Mouse (Mus musculus): ENCODE results near the gene Tnrc6b. TPM values are rescaled to one million over a fixed set of nuclear protein-coding genes. Genes with fewer than 3 reads are reported as not detected.

The Tnrc6b gene
- polyA plus RNA-seq, 1 experiment from 2014 or later = 16.3 TPM

DNA sequence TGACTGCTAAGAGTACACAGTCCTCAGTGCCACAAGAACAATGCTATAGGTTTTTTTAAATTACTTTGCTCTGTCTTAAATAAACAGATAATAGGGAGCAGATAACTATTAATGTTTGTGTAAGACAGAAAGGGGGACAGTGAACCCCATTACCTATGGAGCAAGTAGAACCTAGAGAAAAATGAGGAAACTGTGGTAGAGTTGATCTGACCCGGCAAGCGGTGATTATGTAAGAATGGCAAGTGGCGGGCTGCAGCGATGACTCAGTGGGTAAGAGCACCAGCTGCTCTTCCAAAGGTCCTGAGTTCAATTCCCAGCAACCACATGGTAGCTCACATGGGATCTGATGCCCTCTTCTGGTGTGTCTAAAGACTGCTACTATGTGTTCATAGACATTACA lies 101.7 kb downstream of the Tnrc6b start:
- ATAC-seq (replicated peaks; ENCODE audit: low FRiP score, low TSS enrichment, low read depth) (no peak), DNase-seq (ENCODE audit: low spot score) (no peak)
- Histone ChIP-seq H3K4me1 (replicated peaks; ENCODE audit: control insufficient read depth, insufficient read depth, low read length) (peaks cover 4% of the 10 kb centered on the region; the same call in 1 of the 2 replicates), H3K9ac (ENCODE audit: low read length) (no peak overlapping the region), H3K9me3 (ENCODE audit: control insufficient read depth, low read length) (peaks cover 4% of the 10 kb centered on the region; the same call in 1 of the 2 replicates), H3K4me2 (ENCODE audit: low read length) (no peak overlapping the region), H3K27ac (ENCODE audit: low read depth) (no peak overlapping the region), H3K27me3 (replicated peaks; ENCODE audit: control insufficient read depth, insufficient read depth, low read length) (no peaks in the 10 kb centered on the region), H3K4me3 (ENCODE audit: low read depth, low read length) (no peak overlapping the region), H3K36me3 (ENCODE audit: control insufficient read depth, insufficient read depth, low read length) (no peaks in the 10 kb centered on the region)
- 88% methylated on average over 4 of the region's 4 CpGs for WGBS

DNA sequence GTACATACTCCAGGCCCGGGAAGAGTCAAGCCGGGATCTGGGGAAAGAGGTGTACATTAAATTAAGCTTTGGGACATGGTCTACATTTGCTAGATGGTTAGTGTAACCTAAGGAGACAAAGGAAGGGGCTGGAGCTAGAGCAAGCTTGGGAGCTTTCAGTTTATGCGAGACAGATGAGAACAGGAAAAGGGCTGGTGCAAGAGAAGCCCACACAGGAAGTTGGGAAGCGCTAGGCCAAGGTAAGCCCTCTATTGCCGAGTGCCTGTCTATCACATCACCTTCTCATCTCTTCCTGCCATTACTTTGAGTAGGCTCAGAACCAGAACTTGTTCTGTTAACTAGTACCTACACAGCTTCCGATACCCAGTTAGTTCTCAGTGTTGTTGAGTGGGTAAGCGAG lies 103.7 kb downstream of the Tnrc6b start:
- DNase-seq (ENCODE audit: low spot score) = no peak
- 67% methylated on average over 7 of the region's 7 CpGs for WGBS

GRCm38 (mm10) chr15:80822276-80822675 lies 111.2 kb downstream of the Tnrc6b start:
- no peak overlapping the region for H3K4me3 ChIP-seq (ENCODE audit: low read depth, low read length)
- H3K36me3 ChIP-seq (ENCODE audit: control insufficient read depth, insufficient read depth, low read length) = peaks cover 8% of the 10 kb centered on the region
- H3K4me2 ChIP-seq (ENCODE audit: low read length) = no peak overlapping the region
- H3K4me1 ChIP-seq (replicated peaks; ENCODE audit: control insufficient read depth, insufficient read depth, low read length) = no peaks in the 10 kb centered on the region
- H3K27me3 ChIP-seq (replicated peaks; ENCODE audit: control insufficient read depth, insufficient read depth, low read length) = no peaks in the 10 kb centered on the region
- DNase-seq (ENCODE audit: low spot score) (no peak), ATAC-seq (replicated peaks; ENCODE audit: low FRiP score, low TSS enrichment, low read depth) (no peak)
- no peak overlapping the region for H3K9ac ChIP-seq (ENCODE audit: low read length)
- no peak overlapping the region for H3K27ac ChIP-seq (ENCODE audit: low read depth)
- no peaks in the 10 kb centered on the region for H3K9me3 ChIP-seq (ENCODE audit: control insufficient read depth, low read length)
- WGBS = 25% methylated on average over 1 of the region's 1 CpGs

More for the DNA sequence above, 103.7 kb downstream of the Tnrc6b start:
- peaks cover 4% of the 10 kb centered on the region; the same call in 1 of the 2 replicates for H3K9me3 ChIP-seq (ENCODE audit: control insufficient read depth, low read length)
- H3K4me3 ChIP-seq (ENCODE audit: low read depth, low read length) = no peak overlapping the region
- no peak overlapping the region for H3K4me2 ChIP-seq (ENCODE audit: low read length)
- H3K9ac ChIP-seq (ENCODE audit: low read length) = no peak overlapping the region
- no peak for ATAC-seq (replicated peaks; ENCODE audit: low FRiP score, low TSS enrichment, low read depth)
- peaks cover 4% of the 10 kb centered on the region; the same call in 1 of the 2 replicates for H3K4me1 ChIP-seq (replicated peaks; ENCODE audit: control insufficient read depth, insufficient read depth, low read length)
- no peak overlapping the region for H3K27ac ChIP-seq (ENCODE audit: low read depth)
- H3K27me3 ChIP-seq (replicated peaks; ENCODE audit: control insufficient read depth, insufficient read depth, low read length) = no peaks in the 10 kb centered on the region
- H3K36me3 ChIP-seq (ENCODE audit: control insufficient read depth, insufficient read depth, low read length) = no peaks in the 10 kb centered on the region; the same call in 1 of the 2 replicates

GRCm38 (mm10) chr15:80831170-80831569 lies 120.1 kb downstream of the Tnrc6b start:
- H3K4me3 ChIP-seq (ENCODE audit: low read depth, low read length) = no peak overlapping the region
- WGBS = 62% methylated on average over 3 of the region's 3 CpGs
- H3K9me3 ChIP-seq (ENCODE audit: control insufficient read depth, low read length) = no peaks in the 10 kb centered on the region
- no peaks in the 10 kb centered on the region for H3K27me3 ChIP-seq (replicated peaks; ENCODE audit: control insufficient read depth, insufficient read depth, low read length)
- ATAC-seq (replicated peaks; ENCODE audit: low FRiP score, low TSS enrichment, low read depth) (no peak), DNase-seq (ENCODE audit: low spot score) (no peak)
- H3K4me2 ChIP-seq (ENCODE audit: low read length) = no peak overlapping the region
- H3K4me1 ChIP-seq (replicated peaks; ENCODE audit: control insufficient read depth, insufficient read depth, low read length) = no peaks in the 10 kb centered on the region; the same call in 1 of the 2 replicates
- no peaks in the 10 kb centered on the region for H3K36me3 ChIP-seq (ENCODE audit: control insufficient read depth, insufficient read depth, low read length)
- no peak overlapping the region for H3K27ac ChIP-seq (ENCODE audit: low read depth)
- no peak overlapping the region for H3K9ac ChIP-seq (ENCODE audit: low read length)

DNA sequence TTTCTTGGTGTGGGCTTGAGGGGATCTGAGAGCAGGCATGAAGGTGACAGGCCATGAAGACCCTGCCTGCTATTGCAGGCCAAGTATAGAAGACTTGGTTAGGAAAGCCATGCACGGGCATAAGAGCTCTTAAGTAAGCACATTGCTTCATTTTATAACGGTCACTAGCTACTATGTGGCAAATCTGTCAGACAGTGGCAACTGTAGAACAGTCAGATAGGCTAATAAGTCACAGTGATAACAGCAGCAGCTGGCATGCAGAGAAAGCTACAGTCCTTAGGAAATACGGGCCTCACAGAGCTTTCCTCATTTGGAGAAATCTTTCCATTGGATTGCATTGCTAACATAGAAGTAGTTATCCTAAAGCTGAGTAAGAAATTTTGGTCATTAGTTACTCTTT lies 121.7 kb downstream of the Tnrc6b start:
- DNase-seq (ENCODE audit: low spot score) (no peak), ATAC-seq (replicated peaks; ENCODE audit: low FRiP score, low TSS enrichment, low read depth) (no peak)
- H3K4me2 ChIP-seq (ENCODE audit: low read length) = no peak overlapping the region
- no peaks in the 10 kb centered on the region for H3K27me3 ChIP-seq (replicated peaks; ENCODE audit: control insufficient read depth, insufficient read depth, low read length)
- no peaks in the 10 kb centered on the region for H3K36me3 ChIP-seq (ENCODE audit: control insufficient read depth, insufficient read depth, low read length)
- H3K4me1 ChIP-seq (replicated peaks; ENCODE audit: control insufficient read depth, insufficient read depth, low read length) = no peaks in the 10 kb centered on the region; the same call in 1 of the 2 replicates
- no peaks in the 10 kb centered on the region for H3K9me3 ChIP-seq (ENCODE audit: control insufficient read depth, low read length)
- H3K4me3 ChIP-seq (ENCODE audit: low read depth, low read length) = no peak overlapping the region
- no peak overlapping the region for H3K9ac ChIP-seq (ENCODE audit: low read length)
- no peak overlapping the region for H3K27ac ChIP-seq (ENCODE audit: low read depth)
- 48% methylated on average over 3 of the region's 3 CpGs for WGBS

DNA sequence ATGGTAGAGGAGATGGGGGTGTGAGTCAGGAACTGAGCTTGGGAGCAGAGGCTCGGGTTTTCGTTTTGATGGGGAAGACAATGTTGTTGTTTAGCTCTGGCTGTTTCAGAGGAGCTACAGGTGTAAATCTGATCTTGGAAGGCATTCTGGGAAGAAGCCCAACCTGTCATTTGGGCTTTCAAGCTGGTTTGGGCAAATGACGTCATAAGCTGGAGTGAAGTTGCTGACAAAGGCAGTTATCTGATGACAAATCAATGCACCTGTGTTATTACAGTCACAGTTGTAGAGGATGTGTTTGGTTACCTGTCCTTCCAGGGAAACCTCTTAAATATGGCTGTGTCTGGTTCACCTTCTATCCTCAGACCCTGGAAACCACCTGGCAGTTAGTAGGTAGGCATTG lies 125.1 kb downstream of the Tnrc6b start:
- Histone ChIP-seq H3K4me1 (replicated peaks; ENCODE audit: control insufficient read depth, insufficient read depth, low read length) (no peaks in the 10 kb centered on the region; the same call in none of the 2 replicates), H3K27ac (ENCODE audit: low read depth) (no peak overlapping the region), H3K9me3 (ENCODE audit: control insufficient read depth, low read length) (no peaks in the 10 kb centered on the region), H3K4me2 (ENCODE audit: low read length) (no peak overlapping the region), H3K36me3 (ENCODE audit: control insufficient read depth, insufficient read depth, low read length) (no peaks in the 10 kb centered on the region), H3K4me3 (ENCODE audit: low read depth, low read length) (no peak overlapping the region), H3K27me3 (replicated peaks; ENCODE audit: control insufficient read depth, insufficient read depth, low read length) (no peaks in the 10 kb centered on the region), H3K9ac (ENCODE audit: low read length) (no peak overlapping the region)
- WGBS = 70% methylated on average over 3 of the region's 3 CpGs
- DNase-seq (ENCODE audit: low spot score) (no peak), ATAC-seq (replicated peaks; ENCODE audit: low FRiP score, low TSS enrichment, low read depth) (no peak)

GRCm38 (mm10) chr15:80838836-80839235 lies 127.7 kb downstream of the Tnrc6b start:
- no peak for ATAC-seq (replicated peaks; ENCODE audit: low FRiP score, low TSS enrichment, low read depth)
- Histone ChIP-seq H3K9ac (ENCODE audit: low read length) (no peak overlapping the region), H3K9me3 (ENCODE audit: control insufficient read depth, low read length) (no peaks in the 10 kb centered on the region), H3K27me3 (replicated peaks; ENCODE audit: control insufficient read depth, insufficient read depth, low read length) (no peaks in the 10 kb centered on the region), H3K4me2 (ENCODE audit: low read length) (no peak overlapping the region), H3K27ac (ENCODE audit: low read depth) (no peak overlapping the region), H3K4me3 (ENCODE audit: low read depth, low read length) (no peak overlapping the region), H3K36me3 (ENCODE audit: control insufficient read depth, insufficient read depth, low read length) (no peaks in the 10 kb centered on the region), H3K4me1 (replicated peaks; ENCODE audit: control insufficient read depth, insufficient read depth, low read length) (no peaks in the 10 kb centered on the region; the same call in none of the 2 replicates)
- WGBS = 57% methylated on average over 4 of the region's 4 CpGs
- no peak for DNase-seq (ENCODE audit: low spot score)

GRCm38 (mm10) chr15:80839653-80840420 lies 128.7 kb downstream of the Tnrc6b start:
- DNase-seq (ENCODE audit: low spot score) (no peak), ATAC-seq (replicated peaks; ENCODE audit: low FRiP score, low TSS enrichment, low read depth) (no peak)
- Histone ChIP-seq H3K9me3 (ENCODE audit: control insufficient read depth, low read length) (no peaks in the 10 kb centered on the region), H3K27ac (ENCODE audit: low read depth) (no peak overlapping the region), H3K9ac (ENCODE audit: low read length) (no peak overlapping the region), H3K4me1 (replicated peaks; ENCODE audit: control insufficient read depth, insufficient read depth, low read length) (no peaks in the 10 kb centered on the region; the same call in none of the 2 replicates), H3K27me3 (replicated peaks; ENCODE audit: control insufficient read depth, insufficient read depth, low read length) (no peaks in the 10 kb centered on the region), H3K4me3 (ENCODE audit: low read depth, low read length) (no peak overlapping the region), H3K36me3 (ENCODE audit: control insufficient read depth, insufficient read depth, low read length) (no peaks in the 10 kb centered on the region), H3K4me2 (ENCODE audit: low read length) (no peak overlapping the region)
- 75% methylated on average over 9 of the region's 9 CpGs for WGBS

GRCm38 (mm10) chr15:80844262-80844661 lies 133.1 kb downstream of the Tnrc6b start:
- DNase-seq (ENCODE audit: low spot score) = no peak
- Histone ChIP-seq H3K9ac (ENCODE audit: low read length) (no peak overlapping the region), H3K27ac (ENCODE audit: low read depth) (no peak overlapping the region), H3K36me3 (ENCODE audit: control insufficient read depth, insufficient read depth, low read length) (peaks cover 5% of the 10 kb centered on the region; the same call in 1 of the 2 replicates), H3K9me3 (ENCODE audit: control insufficient read depth, low read length) (no peaks in the 10 kb centered on the region), H3K4me3 (ENCODE audit: low read depth, low read length) (no peak overlapping the region), H3K4me1 (replicated peaks; ENCODE audit: control insufficient read depth, insufficient read depth, low read length) (no peaks in the 10 kb centered on the region), H3K27me3 (replicated peaks; ENCODE audit: control insufficient read depth, insufficient read depth, low read length) (no peaks in the 10 kb centered on the region), H3K4me2 (ENCODE audit: low read length) (no peak overlapping the region)
- ATAC-seq (replicated peaks; ENCODE audit: low FRiP score, low TSS enrichment, low read depth) = no peak
- WGBS = 67% methylated on average over 1 of the region's 1 CpGs
